Mouse (Mus musculus) olfactory bulb, adult 2 months (tissue): ENCODE measurements at regions not wholly inside any gene's neighbourhood (a gene's known extent, or its start where the extent isn't known, plus 50 kb on each side); places are given as distances from the start of the nearest gene placed in this dataset.

ENCODE experiments used
- CTCF ChIP-seq: fragments of 200-500 bp; IDR thresholded peaks from 2 replicates; pipeline ENCODE4 v1.5.1; 2012; ENCODE audit warnings: low read depth, mild to moderate bottlenecking, low read length, moderate library complexity; ENCODE audit not compliant: insufficient read depth
- POLR2A ChIP-seq: fragments of 200-500 bp; IDR thresholded peaks from 2 replicates; pipeline ENCODE4 v1.6.1; 2012; ENCODE audit warnings: mild to moderate bottlenecking, low read depth, low read length, moderate library complexity; ENCODE audit not compliant: insufficient read depth

DNA sequence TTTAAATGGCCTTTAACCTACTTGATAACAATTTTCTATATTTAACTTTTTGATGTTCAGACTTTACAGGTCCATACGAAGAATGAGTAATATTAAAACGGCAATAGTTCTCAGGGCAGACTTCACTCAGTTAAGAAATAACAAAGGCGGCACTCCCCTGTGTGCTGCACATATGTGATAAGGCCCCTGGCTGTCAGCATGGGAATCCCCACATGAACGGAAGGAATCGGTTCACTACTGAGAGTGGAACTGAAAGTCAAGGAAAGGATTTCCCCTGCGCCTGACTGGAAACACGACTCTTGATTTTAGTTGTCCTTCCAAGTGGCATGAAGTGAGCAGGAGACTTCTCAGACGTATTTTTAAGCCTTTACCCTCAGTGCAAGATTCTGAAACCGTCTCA, 210.5 kb upstream of the Klf14 start:
- TF ChIP-seq CTCF, result no peak
- no peak for TF ChIP-seq POLR2A
